Mouse (Mus musculus) neural tube, embryonic 13.5 days (tissue): ENCODE data around the gene Med11. TPM values are rescaled to one million over a fixed set of nuclear protein-coding genes. Genes with fewer than 3 reads are reported as not detected.

Experiments used
- ATAC-seq: fragments of 200-750 bp; cut with Nextera tagmentation; 2 replicates; pipeline ENCODE4 v1.8.0; 2017; ENCODE audit warnings: low read depth, mild to moderate bottlenecking, moderate TSS enrichment, moderate library complexity
- H3K27ac ChIP-seq: fragments of 300-500 bp; sonication (generic); replicated peaks from 2 replicates; pipeline ENCODE4 v1.5.1; 2015; ENCODE audit warnings: moderate library complexity, mild to moderate bottlenecking, inconsistent platforms
- H3K27me3 ChIP-seq: fragments of 300-500 bp; sonication (generic); 2 replicates; pipeline ENCODE4 v1.6.1; 2015; ENCODE audit warnings: mild to moderate bottlenecking, inconsistent platforms
- H3K36me3 ChIP-seq: fragments of 300-500 bp; sonication (generic); 2 replicates; pipeline ENCODE4 v1.6.1; 2015; ENCODE audit warnings: mild to moderate bottlenecking, inconsistent platforms
- H3K4me1 ChIP-seq: fragments of 300-500 bp; sonication (generic); replicated peaks from 2 replicates; pipeline ENCODE4 v1.6.1; 2015; ENCODE audit warnings: inconsistent platforms
- H3K4me2 ChIP-seq: fragments of 300-500 bp; sonication (generic); 2 replicates; pipeline ENCODE4 v1.6.1; 2015; ENCODE audit warnings: inconsistent platforms, mild to moderate bottlenecking, moderate library complexity
- H3K4me3 ChIP-seq: fragments of 300-500 bp; sonication (generic); 2 replicates; pipeline ENCODE4 v1.5.1; 2015; ENCODE audit warnings: mild to moderate bottlenecking, inconsistent platforms
- H3K9ac ChIP-seq: fragments of 300-500 bp; sonication (generic); 2 replicates; pipeline ENCODE4 v1.6.1; 2015; ENCODE audit warnings: moderate library complexity, mild to moderate bottlenecking, inconsistent platforms
- H3K9me3 ChIP-seq: fragments of 300-500 bp; sonication (generic); 2 replicates; pipeline ENCODE4 v1.6.1; 2016; ENCODE audit warnings: inconsistent platforms
- WGBS: fragments of 180-500 bp; shearing (Covaris S2); methylation state at CpG from one replicate; pipeline ENCODE4 v1.1.7; 2015; 5-methylcytosine and 5-hydroxymethylcytosine counted together
- microRNA-seq: library from miRNA; unstranded; fragments of <30 nt; microRNA quantifications from one replicate; pipeline ENCODE4, GENCODE M21; 2016
- polyA plus RNA-seq: library from polyadenylated mRNA; unstranded; fragments of >200 nt; fragmentation: Nextera tagmentation; extraction: Ambion mirVana; gene quantifications from 2 replicates; pipeline ENCODE4 v1.2.1, GENCODE M21; 2015

Med11 gene
- polyA plus RNA-seq, 1 experiment from 2014 or later, result 45.3 TPM

- Histone ChIP-seq H3K9me3 (no peaks in the 10 kb centered on the region), H3K9ac (no peak overlapping the region), H3K4me2 (no peak overlapping the region), H3K4me1 (no peaks in the 10 kb centered on the region), H3K4me3 (no peak overlapping the region), H3K27me3 (no peaks in the 10 kb centered on the region), H3K36me3 (no peaks in the 10 kb centered on the region), H3K27ac (no peak overlapping the region)
- ATAC-seq, result no peak
- WGBS, result 59% methylated on average over 2 of the region's 2 CpGs
Observed at GRCm38 (mm10) chr11:70485498-70485897, 33.8 kb downstream of the Med11 start.

GRCm38 (mm10) chr11:70487816-70488215, 36.1 kb downstream of the Med11 start:
- Histone ChIP-seq H3K9ac (no peak overlapping the region), H3K9me3 (no peaks in the 10 kb centered on the region), H3K4me3 (no peak overlapping the region), H3K27ac (no peak overlapping the region), H3K27me3 (no peaks in the 10 kb centered on the region), H3K36me3 (no peaks in the 10 kb centered on the region), H3K4me2 (no peak overlapping the region), H3K4me1 (no peaks in the 10 kb centered on the region)
- ATAC-seq, result no peak
- 42% methylated on average over 4 of the region's 4 CpGs for WGBS

- ATAC-seq, result no peak
- H3K36me3 ChIP-seq, result no peaks in the 10 kb centered on the region
- no peaks in the 10 kb centered on the region for H3K4me1 ChIP-seq
- no peaks in the 10 kb centered on the region for H3K9me3 ChIP-seq
- H3K27ac ChIP-seq, result no peak overlapping the region
- no peak overlapping the region for H3K9ac ChIP-seq
- 78% methylated on average over 3 of the region's 3 CpGs for WGBS
- H3K27me3 ChIP-seq, result no peaks in the 10 kb centered on the region
- H3K4me2 ChIP-seq, result no peak overlapping the region
- no peak overlapping the region for H3K4me3 ChIP-seq
Observed at GRCm38 (mm10) chr11:70489138-70489537, 37.4 kb downstream of the Med11 start.

- ATAC-seq, result no peak
- no peaks in the 10 kb centered on the region for H3K36me3 ChIP-seq
- H3K27me3 ChIP-seq, result no peaks in the 10 kb centered on the region
- H3K4me3 ChIP-seq, result no peak overlapping the region
- no peaks in the 10 kb centered on the region for H3K9me3 ChIP-seq
- H3K9ac ChIP-seq, result no peak overlapping the region
- H3K4me2 ChIP-seq, result no peak overlapping the region
- H3K27ac ChIP-seq, result no peak overlapping the region
- H3K4me1 ChIP-seq, result no peaks in the 10 kb centered on the region
- 90% methylated on average over 6 of the region's 6 CpGs for WGBS
Observed at GRCm38 (mm10) chr11:70489684-70490083, 38.0 kb downstream of the Med11 start.

GRCm38 (mm10) chr11:70499566-70500475, 48.1 kb downstream of the Med11 start:
- WGBS, result 70% methylated on average over 14 of the region's 14 CpGs
- ATAC-seq, result no peak
- no peaks in the 10 kb centered on the region for H3K36me3 ChIP-seq

GRCm38 (mm10) chr11:70500476-70500812, 48.7 kb downstream of the Med11 start:
- WGBS, result 98% methylated on average over 1 of the region's 1 CpGs
- Histone ChIP-seq H3K36me3 (no peaks in the 10 kb centered on the region), H3K9ac (no peak overlapping the region), H3K4me2 (no peak overlapping the region), H3K4me1 (no peaks in the 10 kb centered on the region), H3K9me3 (no peaks in the 10 kb centered on the region), H3K27ac (no peak overlapping the region), H3K27me3 (no peaks in the 10 kb centered on the region), H3K4me3 (no peak overlapping the region)
- no peak for ATAC-seq

More at GRCm38 (mm10) chr11:70499566-70500475, 48.1 kb downstream of the Med11 start:
- Histone ChIP-seq H3K9ac (no peak overlapping the region), H3K9me3 (no peaks in the 10 kb centered on the region), H3K27me3 (no peaks in the 10 kb centered on the region), H3K4me2 (no peak overlapping the region), H3K27ac (no peak overlapping the region), H3K4me1 (no peaks in the 10 kb centered on the region), H3K4me3 (no peak overlapping the region)

- Histone ChIP-seq H3K4me3 (no peak overlapping the region), H3K27me3 (no peaks in the 10 kb centered on the region), H3K4me1 (no peaks in the 10 kb centered on the region), H3K4me2 (no peak overlapping the region), H3K27ac (no peak overlapping the region), H3K9ac (no peak overlapping the region), H3K36me3 (no peaks in the 10 kb centered on the region), H3K9me3 (no peaks in the 10 kb centered on the region)
- ATAC-seq, result no peak
- 74% methylated on average over 3 of the region's 3 CpGs for WGBS
Observed at GRCm38 (mm10) chr11:70502018-70502417, 50.3 kb downstream of the Med11 start.

Small RNAs within 50 kb of the gene (microRNA-seq; reads per million reads assigned to microRNA genes)
- gene Mir7115, result not detected

Other genes starting within 250 kb of the Med11 start
- 3.0 and 3.4 TPM in 2 replicates for gene Slc16a11, start 239.2 kb upstream of the Med11 start, polyA plus RNA-seq
- 14.7 and 15.8 TPM in 2 replicates for gene Slc16a13, start 230.9 kb upstream of the Med11 start, polyA plus RNA-seq
- 6.0 and 6.1 TPM in 2 replicates for gene Bcl6b, start 222.1 kb upstream of the Med11 start, polyA plus RNA-seq
- 161 and 174 TPM in 2 replicates for gene 0610010K14Rik, start 214.0 kb upstream of the Med11 start, polyA plus RNA-seq
- gene Gm21988, start 212.1 kb upstream of the Med11 start, polyA plus RNA-seq, result 17.0 and 18.3 TPM in 2 replicates
- gene Rnasek, start 212.1 kb upstream of the Med11 start, polyA plus RNA-seq, result 362 and 382 TPM in 2 replicates
- gene Alox12, start 196.6 kb upstream of the Med11 start, polyA plus RNA-seq, result 2.5 and 2.6 TPM in 2 replicates
- not detected in 2 replicates for gene Alox12e, start 129.3 kb upstream of the Med11 start, polyA plus RNA-seq
- 0.28 TPM in 1 of 2 replicates, not detected in the other for gene Alox15, start 99.9 kb upstream of the Med11 start, polyA plus RNA-seq
- gene Pelp1, start 41.9 kb upstream of the Med11 start, polyA plus RNA-seq, result 31.9 and 32.6 TPM in 2 replicates
- gene Arrb2, start 19.3 kb upstream of the Med11 start, polyA plus RNA-seq, result 43.8 and 46.6 TPM in 2 replicates
- 1.2 and 1.5 TPM in 2 replicates for gene Zmynd15, start 7.5 kb downstream of the Med11 start, polyA plus RNA-seq
- gene Cxcl16, start 8.1 kb downstream of the Med11 start, polyA plus RNA-seq, result 7.2 and 8.9 TPM in 2 replicates
- 0.52 and 1.8 TPM in 2 replicates for gene Tm4sf5, start 53.3 kb downstream of the Med11 start, polyA plus RNA-seq
- gene Vmo1, start 62.7 kb downstream of the Med11 start, polyA plus RNA-seq, result 0.31 TPM in 1 of 2 replicates, not detected in the other
- 0.42 and 0.52 TPM in 2 replicates for gene Gltpd2, start 67.3 kb downstream of the Med11 start, polyA plus RNA-seq
- 814 and 884 TPM in 2 replicates for gene Psmb6, start 73.4 kb downstream of the Med11 start, polyA plus RNA-seq
- not detected in 2 replicates for gene Gm40193, start 81.0 kb downstream of the Med11 start, polyA plus RNA-seq
- gene Pld2, start 88.1 kb downstream of the Med11 start, polyA plus RNA-seq, result 7.4 and 8.8 TPM in 2 replicates
- 18.0 TPM in 2 replicates for gene Mink1, start 111.0 kb downstream of the Med11 start, polyA plus RNA-seq
- gene 4930544D05Rik, start 163.9 kb downstream of the Med11 start, polyA plus RNA-seq, result not detected in 2 replicates
- 0.38 TPM in 1 of 2 replicates, not detected in the other for gene Chrne, start 167.3 kb downstream of the Med11 start, polyA plus RNA-seq
- 0.14 and 0.45 TPM in 2 replicates for gene Gp1ba, start 187.2 kb downstream of the Med11 start, polyA plus RNA-seq
- 101 and 106 TPM in 2 replicates for gene Rnf167, start 195.3 kb downstream of the Med11 start, polyA plus RNA-seq
- gene Slc25a11, start 195.6 kb downstream of the Med11 start, polyA plus RNA-seq, result 150 and 153 TPM in 2 replicates
- 970 and 979 TPM in 2 replicates for gene Pfn1, start 202.7 kb downstream of the Med11 start, polyA plus RNA-seq
- 9.4 and 14.9 TPM in 2 replicates for gene Eno3, start 205.3 kb downstream of the Med11 start, polyA plus RNA-seq
- gene Spag7, start 217.5 kb downstream of the Med11 start, polyA plus RNA-seq, result 169 and 172 TPM in 2 replicates
- gene Camta2, start 236.2 kb downstream of the Med11 start, polyA plus RNA-seq, result 16.9 and 19.5 TPM in 2 replicates
- 0.75 and 1.1 TPM in 2 replicates for gene Inca1, start 248.2 kb downstream of the Med11 start, polyA plus RNA-seq
- gene Kif1c, start 248.6 kb downstream of the Med11 start, polyA plus RNA-seq, result 1.5 TPM in 2 replicates